In the genomic region with DNA sequence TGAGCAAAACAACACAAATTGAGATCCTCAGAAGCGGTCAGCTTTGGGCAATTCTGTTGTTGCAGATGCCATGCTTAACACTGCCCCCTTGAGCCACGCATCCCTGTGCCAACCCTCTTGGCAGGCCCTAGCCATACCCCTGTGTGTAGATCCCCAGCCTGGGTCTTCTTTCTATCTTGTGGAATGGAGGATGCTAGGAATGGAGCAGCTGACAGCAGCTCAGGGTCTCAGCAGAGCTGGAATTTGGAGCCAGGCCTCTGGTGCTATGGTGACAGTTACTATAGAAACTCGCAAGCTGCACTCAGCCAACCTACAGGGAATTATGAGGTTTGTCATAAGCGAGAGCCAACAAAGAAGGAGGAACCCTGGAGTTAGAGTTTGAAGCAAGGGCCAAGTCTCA, we compare ENCODE assay signal across 8 mouse cellular contexts. TPM values are rescaled to one million over a fixed set of nuclear protein-coding genes. Genes with fewer than 3 reads are reported as not detected.
DNase-seq lines count a peak whose midpoint lies in the region; ATAC-seq and TF ChIP-seq lines count a peak whose summit lies in the region.
"Had no signal": no experiment of that assay in that cellular context is flagged by ENCODE, and none has a peak within 500 bp of the region (broad histone marks: within the 10 kb centered on the region; RNA-seq: fewer than 3 reads in every experiment).

No protein-coding gene starts in this region.

- H3K4me2 ChIP-seq in embryonic facial prominence, embryonic 15.5 days (replicated peaks), result no peak overlapping the region
- no peak overlapping the region for H3K4me2 ChIP-seq in intestine, embryonic 16.5 days (ENCODE audit: low read depth, low read length)
- H3K4me2 ChIP-seq: liver, embryonic 15.5 days had no signal

- TF ChIP-seq CTCF in olfactory bulb, adult 2 months (IDR thresholded peaks at IDR 0.05; ENCODE audit: insufficient read depth, low read depth, low read length), result no peak

- no peaks in the 10 kb centered on the region for H3K27me3 ChIP-seq in embryonic facial prominence, embryonic 15.5 days
- H3K27me3 ChIP-seq in intestine, embryonic 16.5 days (replicated peaks; ENCODE audit: control insufficient read depth, insufficient read depth, low read length), result no peaks in the 10 kb centered on the region

- no peaks in the 10 kb centered on the region for H3K9me3 ChIP-seq in embryonic facial prominence, embryonic 15.5 days (replicated peaks)
- no peaks in the 10 kb centered on the region for H3K9me3 ChIP-seq in intestine, embryonic 16.5 days (ENCODE audit: control insufficient read depth, low read length)

- no peak overlapping the region for H3K27ac ChIP-seq in embryonic facial prominence, embryonic 15.5 days (replicated peaks)
- peak overlapping the region; percentile 4 for H3K27ac ChIP-seq in olfactory bulb, adult 2 months (ENCODE audit: insufficient read depth, low read depth, low read length)
- H3K27ac ChIP-seq in intestine, embryonic 16.5 days (ENCODE audit: low read length), result no peak overlapping the region
- H3K27ac ChIP-seq: liver, embryonic 15.5 days had no signal

- H3K4me1 ChIP-seq in embryonic facial prominence, embryonic 15.5 days, result no peaks in the 10 kb centered on the region
- H3K4me1 ChIP-seq in olfactory bulb, adult 2 months (ENCODE audit: control insufficient read depth, insufficient read depth, low read length), result peaks cover 26% of the 10 kb centered on the region
- no peaks in the 10 kb centered on the region for H3K4me1 ChIP-seq in intestine, embryonic 16.5 days (ENCODE audit: control insufficient read depth, insufficient read depth, low read length)
- H3K4me1 ChIP-seq: liver, embryonic 15.5 days had no signal

- no peaks in the 10 kb centered on the region for H3K36me3 ChIP-seq in embryonic facial prominence, embryonic 15.5 days
- H3K36me3 ChIP-seq in intestine, embryonic 16.5 days (ENCODE audit: control insufficient read depth, insufficient read depth, low read length), result no peaks in the 10 kb centered on the region
- H3K36me3 ChIP-seq: liver, embryonic 15.5 days had no signal

- H3K9ac ChIP-seq in embryonic facial prominence, embryonic 15.5 days, result no peak overlapping the region
- H3K9ac ChIP-seq in intestine, embryonic 16.5 days (ENCODE audit: low read depth, low read length), result no peak overlapping the region
- H3K9ac ChIP-seq: liver, embryonic 15.5 days had no signal

- ATAC-seq in embryonic facial prominence, embryonic 15.5 days (ENCODE audit: insufficient number of reproducible peaks, low FRiP score, low TSS enrichment, low read depth), result peak; percentile 39
- no peak for ATAC-seq in intestine, embryonic 16.5 days
- no peak for ATAC-seq in megakaryocyte-erythroid progenitor cell, adult 5-6 weeks (replicated peaks; ENCODE audit: low FRiP score, low TSS enrichment, poor library complexity, severe bottlenecking)
- ATAC-seq in monocyte, adult 5-6 weeks (replicated peaks; ENCODE audit: insufficient number of reproducible peaks, low FRiP score, low TSS enrichment, poor library complexity, severe bottlenecking), result no peak

- TF ChIP-seq POLR2A in olfactory bulb, adult 2 months (IDR thresholded peaks at IDR 0.05; ENCODE audit: insufficient read depth, low read depth, low read length), result no peak

- H3K4me3 ChIP-seq in embryonic facial prominence, embryonic 15.5 days (replicated peaks), result no peak overlapping the region
- no peak overlapping the region for H3K4me3 ChIP-seq in olfactory bulb, adult 2 months (ENCODE audit: insufficient read depth, low read depth, low read length)
- no peak overlapping the region for H3K4me3 ChIP-seq in intestine, embryonic 16.5 days (ENCODE audit: low read length)
- H3K4me3 ChIP-seq: liver, embryonic 15.5 days had no signal

- WGBS in embryonic facial prominence, embryonic 15.5 days, result 76% methylated on average over 4 of the region's 4 CpGs
- WGBS in olfactory bulb, adult 2 months, result 32% methylated on average over 4 of the region's 4 CpGs
- WGBS in intestine, embryonic 16.5 days, result 75% methylated on average over 4 of the region's 4 CpGs

- peak; percentile 79 to 91 for DNase-seq in frontal cortex, adult 2 months (ENCODE audit: extremely low spot score in 1 of 2, low spot score in 1 of 2)
- peak; percentile 82 to 83 for DNase-seq in layer of hippocampus, postnatal 36 days

RNA-seq across cellular contexts. Expression of gene Bod1, which starts 23.1 kb away (rescaled TPM):
- 98.5 and 99.0 TPM in 2 replicates for polyA plus RNA-seq in embryonic facial prominence, embryonic 15.5 days (2015; fragmentation: Nextera tagmentation; extraction: Ambion mirVana)
- polyA plus RNA-seq in frontal cortex, adult 2 months (2012; rRNA removed), result 149 TPM in 2 replicates
- total RNA-seq in layer of hippocampus, postnatal 36 days (2021), result 100 to 1,000 TPM in 1 of 2 experiments, 10 to 100 TPM in 1; 96.5 to 101 TPM
- polyA plus RNA-seq in olfactory bulb, adult 2 months (2012; ENCODE audit: insufficient read depth, insufficient read length, low replicate concordance, missing spikeins), result not detected in 2 replicates
- polyA plus RNA-seq in intestine, embryonic 16.5 days (2015; fragmentation: Nextera tagmentation; extraction: Ambion mirVana), result 46.9 and 54.8 TPM in 2 replicates
- 6.9 and 12.2 TPM in 2 replicates for total RNA-seq in megakaryocyte-erythroid progenitor cell, adult 5-6 weeks (2014; fragmentation: Nextera tagmentation)
- 8.6 and 10.4 TPM in 2 replicates for total RNA-seq in megakaryocyte-erythroid progenitor cell, adult 5-6 weeks (2017)
- total RNA-seq in monocyte, adult 5-6 weeks (2017), result 10.8 to 18.3 TPM (median 12.3 TPM) in 3 replicates

Comparison
In these comparisons a context has a peak if more than half of its experiments do, and no peak if none do; other contexts are left out.
1. RNA of gene Bod1, which starts 23.1 kb away (polyA plus RNA-seq): 149 TPM in frontal cortex, adult 2 months, 98.5 to 99.0 TPM in embryonic facial prominence, embryonic 15.5 days and 46.9 to 54.8 TPM in intestine, embryonic 16.5 days; not detected in olfactory bulb, adult 2 months; every median in the first group is over 10 times any median in the second.